Mouse (Mus musculus): Measurements from ENCODE around the gene Twf2. TPM values are rescaled to one million over a fixed set of nuclear protein-coding genes. Genes with fewer than 3 reads are reported as not detected.

Gene Twf2
- polyA plus RNA-seq, 1 experiment = 27.3 TPM

DNA sequence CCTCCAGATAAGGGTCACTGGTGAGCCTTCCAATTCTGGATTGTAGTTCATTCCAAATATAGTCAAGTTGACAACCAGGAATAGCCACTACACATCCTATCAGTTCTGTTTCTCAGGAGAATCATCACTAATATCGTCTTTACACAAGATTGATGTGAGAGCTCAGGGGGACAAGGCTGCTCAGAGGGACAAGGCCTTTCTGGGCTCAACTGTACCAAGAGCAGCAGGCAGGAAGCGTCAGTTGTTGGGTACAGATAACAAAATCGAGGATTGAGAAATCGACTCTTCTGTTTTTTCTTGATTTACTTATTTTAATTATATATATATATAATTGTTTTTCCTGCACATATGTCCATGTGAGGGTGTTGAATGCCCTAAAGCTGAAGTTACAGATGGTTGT, 55.5 kb downstream of the Twf2 start:
- no peak overlapping the region for H3K4me3 ChIP-seq (ENCODE audit: low read depth, low read length)
- no peaks in the 10 kb centered on the region for H3K36me3 ChIP-seq (ENCODE audit: control insufficient read depth, insufficient read depth, low read length, poor library complexity, severe bottlenecking)
- no peaks in the 10 kb centered on the region for H3K9me3 ChIP-seq (replicated peaks; ENCODE audit: control insufficient read depth, insufficient read depth, low read length, poor library complexity, severe bottlenecking)
- no peaks in the 10 kb centered on the region for H3K27me3 ChIP-seq (ENCODE audit: control insufficient read depth, insufficient read depth, low read length, poor library complexity, severe bottlenecking)
- no peak overlapping the region for H3K27ac ChIP-seq (ENCODE audit: insufficient read depth, low read length)
- no peak overlapping the region for H3K9ac ChIP-seq (ENCODE audit: low read depth, poor library complexity, severe bottlenecking)
- TF ChIP-seq POLR2A (IDR thresholded peaks at IDR 0.05; ENCODE audit: insufficient read depth, low read length) (no peak), CTCF (IDR thresholded peaks at IDR 0.05; ENCODE audit: low read depth, low read length) (no peak), EP300 (IDR thresholded peaks at IDR 0.05; ENCODE audit: insufficient read depth, low read depth, low read length) (no peak)
- H3K4me1 ChIP-seq (ENCODE audit: control insufficient read depth, insufficient read depth, low read length) = no peaks in the 10 kb centered on the region

DNA sequence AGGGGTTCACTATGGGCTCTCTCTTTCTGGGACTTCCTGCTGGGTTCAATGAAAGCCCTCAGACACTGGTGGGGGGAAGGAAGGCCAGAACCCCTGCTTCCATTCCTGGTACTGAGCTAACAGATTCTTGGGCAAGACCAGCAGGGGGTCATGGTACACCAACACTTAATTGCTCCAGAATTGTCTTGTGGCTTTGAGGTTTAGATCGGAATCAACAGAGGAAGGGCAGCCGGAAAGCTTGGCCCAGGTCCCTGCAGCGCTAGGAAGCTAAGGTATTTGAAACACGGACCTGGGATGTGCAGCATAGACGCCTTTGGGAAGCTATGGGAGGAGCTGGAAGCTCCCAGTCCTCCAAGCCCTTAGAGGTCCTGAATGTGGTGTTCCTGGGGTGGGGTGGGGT, 56.1 kb downstream of the Twf2 start:
- TF ChIP-seq EP300 (IDR thresholded peaks at IDR 0.05; ENCODE audit: insufficient read depth, low read depth, low read length) (no peak), POLR2A (IDR thresholded peaks at IDR 0.05; ENCODE audit: insufficient read depth, low read length) (no peak), CTCF (IDR thresholded peaks at IDR 0.05; ENCODE audit: low read depth, low read length) (no peak)
- Histone ChIP-seq H3K27me3 (ENCODE audit: control insufficient read depth, insufficient read depth, low read length, poor library complexity, severe bottlenecking) (no peaks in the 10 kb centered on the region), H3K27ac (ENCODE audit: insufficient read depth, low read length) (no peak overlapping the region), H3K9me3 (replicated peaks; ENCODE audit: control insufficient read depth, insufficient read depth, low read length, poor library complexity, severe bottlenecking) (no peaks in the 10 kb centered on the region), H3K9ac (ENCODE audit: low read depth, poor library complexity, severe bottlenecking) (no peak overlapping the region), H3K4me1 (ENCODE audit: control insufficient read depth, insufficient read depth, low read length) (no peaks in the 10 kb centered on the region), H3K4me3 (ENCODE audit: low read depth, low read length) (no peak overlapping the region), H3K36me3 (ENCODE audit: control insufficient read depth, insufficient read depth, low read length, poor library complexity, severe bottlenecking) (no peaks in the 10 kb centered on the region)

DNA sequence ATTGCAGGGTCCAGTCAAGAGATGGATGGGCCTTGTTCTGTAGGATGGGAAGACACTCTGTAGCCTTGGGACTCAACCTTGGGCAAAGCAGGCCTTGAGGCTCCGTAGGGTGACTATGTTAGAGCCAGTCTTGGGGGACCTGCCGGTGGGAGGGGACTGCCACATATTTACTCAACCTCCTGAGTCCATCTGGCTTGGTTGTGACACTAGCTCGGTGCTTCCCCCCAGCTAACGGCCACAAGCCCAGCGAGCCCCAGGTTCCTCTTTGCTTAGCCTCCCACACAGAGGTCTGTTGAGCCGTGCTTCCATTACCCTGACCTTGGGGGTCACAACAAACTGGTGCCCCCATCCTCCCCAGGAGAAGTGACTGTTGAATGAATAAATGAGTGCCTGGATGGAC, 58.1 kb downstream of the Twf2 start:
- no peaks in the 10 kb centered on the region for H3K9me3 ChIP-seq (replicated peaks; ENCODE audit: control insufficient read depth, insufficient read depth, low read length, poor library complexity, severe bottlenecking)
- no peaks in the 10 kb centered on the region for H3K27me3 ChIP-seq (ENCODE audit: control insufficient read depth, insufficient read depth, low read length, poor library complexity, severe bottlenecking)
- no peak overlapping the region for H3K9ac ChIP-seq (ENCODE audit: low read depth, poor library complexity, severe bottlenecking)
- H3K27ac ChIP-seq (ENCODE audit: insufficient read depth, low read length) = no peak overlapping the region
- H3K4me3 ChIP-seq (ENCODE audit: low read depth, low read length) = no peak overlapping the region
- H3K36me3 ChIP-seq (ENCODE audit: control insufficient read depth, insufficient read depth, low read length, poor library complexity, severe bottlenecking) = no peaks in the 10 kb centered on the region
- TF ChIP-seq EP300 (IDR thresholded peaks at IDR 0.05; ENCODE audit: insufficient read depth, low read depth, low read length) = no peak
- TF ChIP-seq POLR2A (IDR thresholded peaks at IDR 0.05; ENCODE audit: insufficient read depth, low read length) = no peak
- TF ChIP-seq CTCF (IDR thresholded peaks at IDR 0.05; ENCODE audit: low read depth, low read length) = no peak
- no peaks in the 10 kb centered on the region for H3K4me1 ChIP-seq (ENCODE audit: control insufficient read depth, insufficient read depth, low read length)

DNA sequence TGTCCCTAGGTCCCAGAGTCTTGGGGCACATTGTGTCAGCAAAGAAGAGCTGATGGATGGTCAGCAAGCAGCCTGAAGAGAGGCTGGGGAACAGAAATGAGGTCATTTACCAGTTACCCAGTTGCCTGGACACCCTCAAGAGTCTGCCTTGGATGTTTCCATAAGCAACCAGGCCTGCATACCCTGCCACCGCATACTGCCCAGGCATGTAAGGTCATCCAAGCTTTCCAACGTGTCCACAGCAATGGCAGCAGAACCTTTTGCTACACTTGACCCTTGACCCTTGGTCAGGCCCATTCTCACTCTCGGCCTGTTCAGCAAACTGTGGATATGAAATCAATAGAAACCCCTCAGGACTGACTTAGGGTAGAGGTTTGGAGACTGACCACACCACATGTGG, 58.6 kb downstream of the Twf2 start:
- Histone ChIP-seq H3K4me1 (ENCODE audit: control insufficient read depth, insufficient read depth, low read length) (no peaks in the 10 kb centered on the region), H3K27ac (ENCODE audit: insufficient read depth, low read length) (no peak overlapping the region), H3K36me3 (ENCODE audit: control insufficient read depth, insufficient read depth, low read length, poor library complexity, severe bottlenecking) (no peaks in the 10 kb centered on the region), H3K27me3 (ENCODE audit: control insufficient read depth, insufficient read depth, low read length, poor library complexity, severe bottlenecking) (no peaks in the 10 kb centered on the region), H3K4me3 (ENCODE audit: low read depth, low read length) (no peak overlapping the region), H3K9ac (ENCODE audit: low read depth, poor library complexity, severe bottlenecking) (no peak overlapping the region), H3K9me3 (replicated peaks; ENCODE audit: control insufficient read depth, insufficient read depth, low read length, poor library complexity, severe bottlenecking) (no peaks in the 10 kb centered on the region)
- no peak for TF ChIP-seq POLR2A (IDR thresholded peaks at IDR 0.05; ENCODE audit: insufficient read depth, low read length)
- no peak for TF ChIP-seq CTCF (IDR thresholded peaks at IDR 0.05; ENCODE audit: low read depth, low read length)
- no peak for TF ChIP-seq EP300 (IDR thresholded peaks at IDR 0.05; ENCODE audit: insufficient read depth, low read depth, low read length)

DNA sequence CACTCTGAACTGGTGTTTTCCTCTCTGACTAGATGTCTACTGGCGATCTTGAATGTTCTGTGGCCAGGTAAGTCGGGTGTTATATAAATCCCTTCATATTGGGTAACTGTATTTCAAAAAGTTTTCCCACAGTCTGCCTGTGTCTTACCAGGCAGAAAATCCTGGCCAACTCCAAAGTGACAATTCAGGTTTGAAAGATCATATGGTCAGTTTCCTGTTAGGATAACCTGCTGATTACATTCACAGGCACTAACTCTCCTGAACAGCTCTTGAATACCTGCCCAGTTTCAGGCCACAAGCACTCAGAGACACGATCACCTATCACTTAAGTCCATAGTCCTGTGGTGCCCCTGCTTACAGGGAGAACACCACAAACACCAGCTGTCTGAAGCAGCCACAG, 59.2 kb downstream of the Twf2 start:
- Histone ChIP-seq H3K9me3 (replicated peaks; ENCODE audit: control insufficient read depth, insufficient read depth, low read length, poor library complexity, severe bottlenecking) (no peaks in the 10 kb centered on the region), H3K9ac (ENCODE audit: low read depth, poor library complexity, severe bottlenecking) (no peak overlapping the region), H3K4me1 (ENCODE audit: control insufficient read depth, insufficient read depth, low read length) (no peaks in the 10 kb centered on the region), H3K36me3 (ENCODE audit: control insufficient read depth, insufficient read depth, low read length, poor library complexity, severe bottlenecking) (no peaks in the 10 kb centered on the region), H3K27me3 (ENCODE audit: control insufficient read depth, insufficient read depth, low read length, poor library complexity, severe bottlenecking) (no peaks in the 10 kb centered on the region), H3K4me3 (ENCODE audit: low read depth, low read length) (no peak overlapping the region), H3K27ac (ENCODE audit: insufficient read depth, low read length) (no peak overlapping the region)
- TF ChIP-seq EP300 (IDR thresholded peaks at IDR 0.05; ENCODE audit: insufficient read depth, low read depth, low read length) (no peak), CTCF (IDR thresholded peaks at IDR 0.05; ENCODE audit: low read depth, low read length) (no peak), POLR2A (IDR thresholded peaks at IDR 0.05; ENCODE audit: insufficient read depth, low read length) (no peak)

DNA sequence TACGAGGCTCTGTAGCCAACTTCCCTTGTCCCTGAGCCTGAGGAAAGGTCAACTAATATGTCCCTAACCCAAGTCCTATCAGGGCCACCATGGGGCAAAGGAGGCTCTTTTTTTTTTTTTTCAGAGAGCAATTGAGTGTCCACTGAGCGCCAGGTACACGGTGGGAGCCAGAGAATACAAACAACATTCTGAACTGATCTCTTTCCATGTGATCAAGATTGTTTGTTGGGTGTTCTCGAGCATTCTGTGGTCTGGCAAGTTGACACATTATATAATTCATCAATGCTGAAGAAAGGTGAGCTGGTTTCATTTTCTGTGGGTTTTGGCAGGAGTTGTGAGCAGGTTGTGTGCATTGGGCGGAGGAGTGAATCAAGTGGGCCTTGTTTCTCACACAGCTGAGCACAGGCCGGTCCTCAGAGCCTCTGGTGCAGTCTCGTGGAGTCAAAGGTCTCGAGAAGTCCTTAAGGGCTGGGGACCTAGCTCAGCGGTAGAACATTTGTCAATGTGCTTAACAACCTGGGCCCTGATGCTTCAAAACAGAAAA, 60.5 kb downstream of the Twf2 start:
- Histone ChIP-seq H3K27me3 (ENCODE audit: control insufficient read depth, insufficient read depth, low read length, poor library complexity, severe bottlenecking) (no peaks in the 10 kb centered on the region), H3K4me3 (ENCODE audit: low read depth, low read length) (no peak overlapping the region), H3K9me3 (replicated peaks; ENCODE audit: control insufficient read depth, insufficient read depth, low read length, poor library complexity, severe bottlenecking) (no peaks in the 10 kb centered on the region), H3K36me3 (ENCODE audit: control insufficient read depth, insufficient read depth, low read length, poor library complexity, severe bottlenecking) (no peaks in the 10 kb centered on the region), H3K9ac (ENCODE audit: low read depth, poor library complexity, severe bottlenecking) (no peak overlapping the region), H3K4me1 (ENCODE audit: control insufficient read depth, insufficient read depth, low read length) (no peaks in the 10 kb centered on the region), H3K27ac (ENCODE audit: insufficient read depth, low read length) (no peak overlapping the region)
- TF ChIP-seq CTCF (IDR thresholded peaks at IDR 0.05; ENCODE audit: low read depth, low read length) (no peak), EP300 (IDR thresholded peaks at IDR 0.05; ENCODE audit: insufficient read depth, low read depth, low read length) (no peak), POLR2A (IDR thresholded peaks at IDR 0.05; ENCODE audit: insufficient read depth, low read length) (no peak)

Other genes starting within 250 kb of the Twf2 start
- gene Col6a5, start 242.5 kb upstream of the Twf2 start, polyA plus RNA-seq (2011; ENCODE audit: insufficient read depth, insufficient read length, low read depth, missing spikeins) = not detected in 2 replicates
- 0.15 TPM in 1 of 2 replicates, not detected in the other for gene Col6a4, start 106.3 kb upstream of the Twf2 start, polyA plus RNA-seq (2011; ENCODE audit: insufficient read depth, insufficient read length, low read depth, missing spikeins)
- 0.97 and 1.1 TPM in 2 replicates for gene Glyctk, start 45.0 kb upstream of the Twf2 start, polyA plus RNA-seq (2011; ENCODE audit: insufficient read depth, insufficient read length, low read depth, missing spikeins)
- 118 and 122 TPM in 2 replicates for gene Wdr82, start 32.2 kb upstream of the Twf2 start, polyA plus RNA-seq (2011; ENCODE audit: insufficient read depth, insufficient read length, low read depth, missing spikeins)
- 23.2 and 23.4 TPM in 2 replicates for gene Ppm1m, start 3.4 kb upstream of the Twf2 start, polyA plus RNA-seq (2011; ENCODE audit: insufficient read depth, insufficient read length, low read depth, missing spikeins)
- not detected in 2 replicates for gene Tlr9, start 19.5 kb downstream of the Twf2 start, polyA plus RNA-seq (2011; ENCODE audit: insufficient read depth, insufficient read length, low read depth, missing spikeins)
- 39.8 and 41.9 TPM in 2 replicates for gene Alas1, start 45.5 kb downstream of the Twf2 start, polyA plus RNA-seq (2011; ENCODE audit: insufficient read depth, insufficient read length, low read depth, missing spikeins)
- gene Poc1a, start 78.0 kb downstream of the Twf2 start, polyA plus RNA-seq (2011; ENCODE audit: insufficient read depth, insufficient read length, low read depth, missing spikeins) = 24.1 and 24.3 TPM in 2 replicates
- 22.4 and 22.6 TPM in 2 replicates for gene Dusp7, start 165.5 kb downstream of the Twf2 start, polyA plus RNA-seq (2011; ENCODE audit: insufficient read depth, insufficient read length, low read depth, missing spikeins)
- 237 and 294 TPM in 2 replicates for gene Rpl29, start 226.3 kb downstream of the Twf2 start, polyA plus RNA-seq (2011; ENCODE audit: insufficient read depth, insufficient read length, low read depth, missing spikeins)
- 33.9 and 36.0 TPM in 2 replicates for gene Acy1, start 235.2 kb downstream of the Twf2 start, polyA plus RNA-seq (2011; ENCODE audit: insufficient read depth, insufficient read length, low read depth, missing spikeins)
- gene Abhd14b, start 244.4 kb downstream of the Twf2 start, polyA plus RNA-seq (2011; ENCODE audit: insufficient read depth, insufficient read length, low read depth, missing spikeins) = 6.7 and 7.5 TPM in 2 replicates
- 35.1 and 35.5 TPM in 2 replicates for gene Abhd14a, start 244.6 kb downstream of the Twf2 start, polyA plus RNA-seq (2011; ENCODE audit: insufficient read depth, insufficient read length, low read depth, missing spikeins)

Data from ES-Bruce4 (cell line).